Mouse (Mus musculus) thymus, adult 2 months (tissue): ENCODE measurements at regions not wholly inside any gene's neighbourhood (a gene's known extent, or its start where the extent isn't known, plus 50 kb on each side); places are given as distances from the start of the nearest gene placed in this dataset.

Experiments
- CTCF ChIP-seq: fragments of 200-500 bp; IDR thresholded peaks from 2 replicates; pipeline ENCODE4 v1.5.1; 2012; ENCODE audit warnings: mild to moderate bottlenecking, control low read depth, low read length, moderate library complexity, borderline replicate concordance; ENCODE audit not compliant: control insufficient read depth, poor library complexity, insufficient read depth; ENCODE audit errors: extremely low read depth
- POLR2A ChIP-seq: fragments of 200-500 bp; IDR thresholded peaks from 2 replicates; pipeline ENCODE4 v1.6.1; 2012; ENCODE audit warnings: mild to moderate bottlenecking, low read length, control low read depth, moderate library complexity; ENCODE audit not compliant: control insufficient read depth, poor library complexity, insufficient read depth; ENCODE audit errors: extremely low read depth

DNA sequence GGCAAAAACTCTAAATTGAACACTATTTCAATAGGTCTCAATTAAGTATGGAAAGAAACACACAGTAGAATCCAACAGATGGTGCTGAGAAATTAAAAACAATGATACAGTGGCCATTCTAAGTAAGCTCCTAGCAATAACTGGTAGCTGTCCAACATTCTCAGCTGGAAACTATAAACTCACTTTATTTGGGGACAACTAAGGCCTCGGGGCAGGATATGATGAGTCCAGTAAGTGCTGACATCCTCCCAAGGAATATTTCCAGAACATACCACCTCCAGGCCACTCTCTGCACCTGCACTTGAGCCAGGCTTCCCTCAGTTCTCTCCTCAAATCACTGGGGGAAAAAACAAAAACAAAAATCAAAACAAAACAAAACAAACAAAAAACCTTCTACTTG lies 53.7 kb upstream of the Ank start:
- TF ChIP-seq POLR2A (no peak), CTCF (no peak)
